Mouse (Mus musculus) embryonic facial prominence, embryonic 14.5 days (tissue): ENCODE results near the gene Myh7. TPM values are rescaled to one million over a fixed set of nuclear protein-coding genes. Genes with fewer than 3 reads are reported as not detected.
A peak's percentile ranks its signal among the peaks of the same experiment; 100 is the strongest.
"Not testable (repeated sequence)": the region's sequence is repeated elsewhere in the genome, so short reads cannot be mapped to it uniquely, and the experiment has no call there.

Source experiments
- ATAC-seq: fragments of 200-750 bp; cut with Nextera tagmentation; 2 replicates; pipeline ENCODE4 v1.8.0; 2017; ENCODE audit warnings: low read depth, moderate number of reproducible peaks, moderate TSS enrichment
- DNase-seq: peaks from one replicate; pipeline ENCODE4 v3.0.0-alpha.2; 2015; ENCODE audit warnings: low spot score
- H3K27ac ChIP-seq: fragments of 300-500 bp; sonication (generic); replicated peaks from 2 replicates; pipeline ENCODE4 v1.5.1; 2014; ENCODE audit warnings: low read depth, mild to moderate bottlenecking, low read length, moderate library complexity
- H3K27me3 ChIP-seq: fragments of 300-500 bp; sonication (generic); replicated peaks from 2 replicates; pipeline ENCODE4 v1.6.1; 2014; ENCODE audit warnings: low read length; ENCODE audit not compliant: control insufficient read depth, insufficient read depth
- H3K36me3 ChIP-seq: fragments of 300-500 bp; sonication (generic); 2 replicates; pipeline ENCODE4 v1.6.1; 2014; ENCODE audit warnings: low read length, mixed read lengths; ENCODE audit not compliant: control insufficient read depth, insufficient read depth
- H3K4me1 ChIP-seq: fragments of 300-500 bp; sonication (generic); 2 replicates; pipeline ENCODE4 v1.6.1; 2014; ENCODE audit warnings: antibody characterized with exemption, low read length; ENCODE audit not compliant: control insufficient read depth, insufficient read depth
- H3K4me2 ChIP-seq: fragments of 300-500 bp; sonication (generic); 2 replicates; pipeline ENCODE4 v1.6.1; 2014; ENCODE audit warnings: low read depth, mild to moderate bottlenecking, low read length, moderate library complexity, mixed read lengths
- H3K4me3 ChIP-seq: fragments of 300-500 bp; sonication (generic); 2 replicates; pipeline ENCODE4 v1.5.1; 2014; ENCODE audit warnings: low read depth, mild to moderate bottlenecking, low read length
- H3K9ac ChIP-seq: fragments of 300-500 bp; sonication (generic); 2 replicates; pipeline ENCODE4 v1.6.1; 2014; ENCODE audit warnings: low read depth, mild to moderate bottlenecking, low read length, moderate library complexity, mixed read lengths
- H3K9me3 ChIP-seq: fragments of 300-500 bp; sonication (generic); 2 replicates; pipeline ENCODE4 v1.6.1; 2016; ENCODE audit warnings: low read length; ENCODE audit not compliant: control insufficient read depth
- WGBS: fragments of 180-500 bp; shearing (Covaris S2); extraction: QIAGEN DNeasy Blood & Tissue Kit; methylation state at CpG from one replicate; pipeline ENCODE4 v1.1.7; 2014; 5-methylcytosine and 5-hydroxymethylcytosine counted together
- polyA plus RNA-seq: library from polyadenylated mRNA; unstranded; fragments of >200 nt; fragmentation: Nextera tagmentation; extraction: Ambion mirVana; gene quantifications from 2 replicates; pipeline ENCODE4 v1.2.1, GENCODE M21; 2014

The Myh7 gene
- polyA plus RNA-seq, 1 experiment from 2014 or later = 103 TPM

GRCm38 (mm10) chr14:54967874-54968273 is 26.6 kb downstream of the Myh7 start:
- 88% methylated on average over 3 of the region's 3 CpGs for WGBS
- Histone ChIP-seq H3K27ac (no peak overlapping the region), H3K4me3 (no peak overlapping the region), H3K9me3 (no peaks in the 10 kb centered on the region), H3K4me1 (no peaks in the 10 kb centered on the region), H3K27me3 (no peaks in the 10 kb centered on the region), H3K36me3 (no peaks in the 10 kb centered on the region), H3K4me2 (no peak overlapping the region), H3K9ac (no peak overlapping the region)
- DNase-seq (no peak), ATAC-seq (no peak)

DNA sequence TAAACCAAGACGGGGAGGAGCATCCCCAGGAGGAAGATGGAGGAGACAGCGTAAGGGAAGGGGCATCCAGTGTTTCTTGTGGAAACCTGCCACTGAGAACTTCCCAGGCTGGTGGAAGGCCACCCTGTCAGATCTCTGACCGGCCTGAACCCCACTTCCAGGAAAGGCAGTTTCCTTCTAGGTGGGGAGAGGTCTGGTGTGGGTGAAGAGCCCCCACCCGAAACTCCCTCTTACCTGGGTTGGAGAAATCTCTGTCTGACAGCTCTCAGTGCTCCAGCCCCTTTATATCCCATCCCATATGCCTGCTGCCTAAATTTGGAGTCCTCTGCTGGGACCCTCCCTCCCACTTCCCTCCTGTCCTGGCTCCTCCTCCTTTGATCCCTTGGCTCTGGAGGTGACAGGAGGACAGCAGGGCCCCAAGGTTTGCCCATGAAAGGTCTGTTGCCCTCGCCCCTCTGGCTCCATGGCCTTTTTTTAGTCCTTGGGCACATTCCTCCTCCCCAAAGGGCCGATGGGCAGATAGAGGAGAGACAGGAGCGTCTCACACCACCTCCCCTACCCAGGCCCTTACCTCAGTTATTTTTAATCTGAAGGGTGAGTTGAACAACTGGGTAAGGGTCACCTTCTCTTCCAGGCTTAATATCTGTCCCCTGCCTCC is 28.0 kb downstream of the Myh7 start, which contains the start of gene Myh6:
Gene Myh6, minus strand, starts transcription at position 608 of the 658 bp plus-strand sequence.
- Histone ChIP-seq H3K9ac (no peak within 1 kb of the TSS), H3K36me3 (no peaks in the 10 kb centered on the region), H3K4me2 (no peak within 1 kb of the TSS), H3K27me3 (no peaks in the 10 kb centered on the region), H3K27ac (no peak within 1 kb of the TSS), H3K4me1 (no peaks in the 10 kb centered on the region), H3K9me3 (no peaks in the 10 kb centered on the region), H3K4me3 (no peak within 1 kb of the TSS)
- no peak for DNase-seq
- WGBS = 71% methylated on average over 7 of the region's 7 CpGs
- no peak for ATAC-seq

DNA sequence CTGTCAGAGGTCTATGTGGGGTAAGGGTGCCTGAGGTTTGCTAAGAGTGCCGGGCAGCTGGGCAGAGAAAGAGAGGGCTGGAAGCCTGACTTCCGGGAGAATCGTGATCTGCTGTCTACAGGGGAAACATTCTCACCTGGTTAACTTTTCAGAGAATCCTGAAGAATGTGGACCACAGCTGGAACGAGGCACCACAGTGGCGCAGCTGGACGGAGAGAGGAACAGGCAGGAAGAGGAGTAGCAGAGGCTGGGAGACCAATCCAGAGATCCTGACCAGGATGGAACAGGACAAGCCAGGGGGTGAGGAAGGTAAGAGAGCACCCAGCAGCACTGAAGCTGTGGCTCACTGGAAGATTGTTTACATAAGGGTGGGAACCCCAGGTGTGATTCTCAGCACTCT is 28.8 kb downstream of the Myh7 start:
- ATAC-seq (no peak), DNase-seq (no peak)
- 56% methylated on average over 6 of the region's 6 CpGs for WGBS
- no peaks in the 10 kb centered on the region for H3K27me3 ChIP-seq
- H3K27ac ChIP-seq = no peak overlapping the region
- H3K9me3 ChIP-seq = no peaks in the 10 kb centered on the region
- no peak overlapping the region for H3K4me2 ChIP-seq
- no peaks in the 10 kb centered on the region for H3K36me3 ChIP-seq
- no peaks in the 10 kb centered on the region for H3K4me1 ChIP-seq
- no peak overlapping the region for H3K9ac ChIP-seq
- no peak overlapping the region for H3K4me3 ChIP-seq

- H3K9me3 ChIP-seq = no peaks in the 10 kb centered on the region
- H3K9ac ChIP-seq = no peak overlapping the region
- no peak overlapping the region for H3K4me3 ChIP-seq
- DNase-seq = no peak
- no peak overlapping the region for H3K27ac ChIP-seq
- H3K4me2 ChIP-seq = no peak overlapping the region
- no peaks in the 10 kb centered on the region for H3K27me3 ChIP-seq
- no peak for ATAC-seq
- no peaks in the 10 kb centered on the region for H3K36me3 ChIP-seq
- 79% methylated on average over 15 of the region's 15 CpGs for WGBS
- H3K4me1 ChIP-seq = no peaks in the 10 kb centered on the region
Measured at GRCm38 (mm10) chr14:54965044-54965443, 29.4 kb downstream of the Myh7 start.

GRCm38 (mm10) chr14:54963727-54964126 is 30.7 kb downstream of the Myh7 start:
- Histone ChIP-seq H3K9ac (no peak overlapping the region), H3K4me3 (no peak overlapping the region), H3K4me1 (no peaks in the 10 kb centered on the region), H3K36me3 (no peaks in the 10 kb centered on the region), H3K4me2 (no peak overlapping the region), H3K9me3 (no peaks in the 10 kb centered on the region), H3K27me3 (no peaks in the 10 kb centered on the region), H3K27ac (no peak overlapping the region)
- 90% methylated on average over 11 of the region's 11 CpGs for WGBS
- DNase-seq (no peak), ATAC-seq (no peak)

- H3K9me3 ChIP-seq = no peaks in the 10 kb centered on the region
- H3K27me3 ChIP-seq = no peaks in the 10 kb centered on the region
- no peak overlapping the region for H3K4me2 ChIP-seq
- H3K4me3 ChIP-seq = no peak overlapping the region
- no peak overlapping the region for H3K27ac ChIP-seq
- no peaks in the 10 kb centered on the region for H3K4me1 ChIP-seq
- DNase-seq = no peak
- no peaks in the 10 kb centered on the region for H3K36me3 ChIP-seq
- WGBS = 85% methylated on average over 6 of the region's 7 CpGs
- no peak for ATAC-seq
- no peak overlapping the region for H3K9ac ChIP-seq
Measured at GRCm38 (mm10) chr14:54962714-54963113, 31.7 kb downstream of the Myh7 start.

DNA sequence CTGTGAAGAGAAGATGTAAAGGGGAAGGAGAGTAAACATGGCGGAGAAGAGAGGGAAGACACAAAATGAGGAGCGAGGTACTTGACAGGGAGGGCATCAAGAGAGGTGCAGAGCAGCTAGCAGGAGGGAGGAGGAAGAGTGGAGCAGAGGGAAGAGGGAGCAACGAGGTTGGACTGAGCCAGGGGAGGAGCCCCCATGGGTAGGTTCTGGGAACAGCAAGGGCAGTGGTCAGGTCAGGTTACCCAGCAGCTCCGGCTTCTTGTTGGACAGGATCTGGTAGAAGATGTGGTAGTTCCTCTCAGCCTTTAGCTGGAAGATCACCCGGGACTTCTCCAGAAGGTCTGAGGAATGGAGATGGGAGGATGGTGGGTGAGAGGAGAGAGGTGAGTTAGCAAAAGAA is 32.9 kb downstream of the Myh7 start:
- DNase-seq (no peak), ATAC-seq (no peak)
- Histone ChIP-seq H3K27ac (no peak overlapping the region), H3K4me2 (no peak overlapping the region), H3K27me3 (no peaks in the 10 kb centered on the region), H3K4me3 (no peak overlapping the region), H3K4me1 (no peaks in the 10 kb centered on the region), H3K9me3 (no peaks in the 10 kb centered on the region), H3K9ac (no peak overlapping the region), H3K36me3 (no peaks in the 10 kb centered on the region)
- WGBS = 79% methylated on average over 5 of the region's 5 CpGs

- Histone ChIP-seq H3K9me3 (no peaks in the 10 kb centered on the region), H3K4me3 (no peak overlapping the region), H3K36me3 (no peaks in the 10 kb centered on the region), H3K9ac (no peak overlapping the region), H3K4me1 (no peaks in the 10 kb centered on the region), H3K4me2 (no peak overlapping the region), H3K27me3 (no peaks in the 10 kb centered on the region), H3K27ac (no peak overlapping the region)
- ATAC-seq (no peak), DNase-seq (peak; percentile 74)
- WGBS = 67% methylated on average over 10 of the region's 10 CpGs
Measured at GRCm38 (mm10) chr14:54960769-54961168, 33.7 kb downstream of the Myh7 start.

DNA sequence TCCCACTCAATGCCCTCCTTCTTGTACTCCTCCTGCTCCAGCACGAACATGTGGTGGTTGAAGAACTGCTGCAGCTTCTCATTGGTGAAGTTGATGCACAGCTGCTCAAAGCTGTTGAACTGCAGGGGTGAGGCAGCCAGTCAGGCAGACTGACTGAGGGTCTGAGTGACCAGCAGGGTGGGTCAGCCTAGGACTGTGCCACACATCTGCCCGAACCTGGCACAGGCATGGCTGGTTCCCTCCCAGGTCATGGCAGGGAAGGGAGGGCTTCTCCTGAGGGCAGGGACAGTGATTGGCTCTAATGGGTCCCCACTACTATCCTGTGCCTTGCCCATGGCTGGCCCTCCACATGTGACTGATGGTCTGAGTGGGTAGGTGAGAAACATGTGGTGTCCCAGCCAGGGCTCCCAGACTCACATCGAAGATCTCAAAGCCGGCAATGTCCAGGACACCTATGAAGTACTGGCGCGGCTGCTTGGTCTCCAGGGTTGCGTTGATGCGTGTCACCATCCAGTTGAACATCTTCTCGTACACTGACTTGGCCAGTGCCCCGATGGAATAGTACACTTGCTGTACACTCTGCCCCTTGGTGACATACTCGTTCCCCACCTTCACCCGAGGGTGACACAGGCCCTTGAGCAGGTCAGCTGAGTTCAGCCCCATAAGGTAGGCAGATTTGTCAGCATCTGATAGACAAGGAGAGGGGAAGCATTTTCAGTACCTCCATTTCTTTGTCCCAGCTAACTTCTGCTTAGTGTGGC is 34.4 kb downstream of the Myh7 start:
- not testable (repeated sequence) for H3K27me3 ChIP-seq, DNase-seq, H3K4me3 ChIP-seq, H3K9me3 ChIP-seq, H3K36me3 ChIP-seq, H3K4me1 ChIP-seq, ATAC-seq, H3K4me2 ChIP-seq, H3K27ac ChIP-seq, H3K9ac ChIP-seq
- 94% methylated on average over 12 of the region's 12 CpGs for WGBS
